Mouse (Mus musculus) cerebellum, adult (tissue): ENCODE measurements around the gene Ift43.

Source experiments
- ATAC-seq: cut with Nextera tagmentation; 2 replicates; pipeline ENCODE4 v1.9.2; 2017; ENCODE audit warnings: mild to moderate bottlenecking, moderate library complexity, mixed read lengths; ENCODE audit not compliant: insufficient number of reproducible peaks, low FRiP score, low TSS enrichment

Ift43 gene

GRCm38 (mm10) chr12:86077736-86078135 is 4.6 kb upstream of the Ift43 start:
- no peak for ATAC-seq

GRCm38 (mm10) chr12:86078176-86078552 is 4.2 kb upstream of the Ift43 start:
- no peak for ATAC-seq

GRCm38 (mm10) chr12:86078553-86079201 is 3.7 kb upstream of the Ift43 start, which contains the start of gene Tgfb3:
Gene Tgfb3, minus strand, starts transcription at chr12:86079041.
- no peak for ATAC-seq

GRCm38 (mm10) chr12:86079202-86079667 is 3.1 kb upstream of the Ift43 start:
- peak; percentile 72 for ATAC-seq

- no peak for ATAC-seq
These were observed 3.5 kb downstream of the Ift43 start for GRCm38 (mm10) chr12:86085873-86086272.

GRCm38 (mm10) chr12:86086550-86086949 is 4.2 kb downstream of the Ift43 start:
- ATAC-seq: no peak

- no peak for ATAC-seq
These were observed 5.7 kb downstream of the Ift43 start for GRCm38 (mm10) chr12:86088042-86088441.

GRCm38 (mm10) chr12:86090764-86091163 is 8.4 kb downstream of the Ift43 start:
- no peak for ATAC-seq

GRCm38 (mm10) chr12:86091601-86092132 is 9.3 kb downstream of the Ift43 start:
- peak; percentile 63 for ATAC-seq

GRCm38 (mm10) chr12:86094075-86094474 is 11.7 kb downstream of the Ift43 start:
- ATAC-seq: no peak

GRCm38 (mm10) chr12:86095806-86096205 is 13.5 kb downstream of the Ift43 start:
- ATAC-seq: no peak

- ATAC-seq: no peak
These were observed 15.4 kb downstream of the Ift43 start for GRCm38 (mm10) chr12:86097781-86098180.

- no peak for ATAC-seq
These were observed 18.4 kb downstream of the Ift43 start for GRCm38 (mm10) chr12:86100711-86101110.

- ATAC-seq: no peak
These were observed 20.3 kb downstream of the Ift43 start for GRCm38 (mm10) chr12:86102686-86103085.

- ATAC-seq: no peak
These were observed 21.1 kb downstream of the Ift43 start for GRCm38 (mm10) chr12:86103391-86103790.

GRCm38 (mm10) chr12:86103852-86104251 is 21.5 kb downstream of the Ift43 start:
- ATAC-seq: no peak

GRCm38 (mm10) chr12:86104297-86104696 is 22.0 kb downstream of the Ift43 start:
- no peak for ATAC-seq

- no peak for ATAC-seq
These were observed 23.2 kb downstream of the Ift43 start for GRCm38 (mm10) chr12:86105546-86105945.

GRCm38 (mm10) chr12:86106086-86106485 is 23.7 kb downstream of the Ift43 start:
- ATAC-seq: no peak

GRCm38 (mm10) chr12:86107645-86108044 is 25.3 kb downstream of the Ift43 start:
- ATAC-seq: no peak

- no peak for ATAC-seq
These were observed 27.2 kb downstream of the Ift43 start for GRCm38 (mm10) chr12:86109531-86109930.

GRCm38 (mm10) chr12:86110637-86111036 is 28.3 kb downstream of the Ift43 start:
- ATAC-seq: no peak
